Mouse (Mus musculus) liver, embryonic 14.5 days (tissue): ENCODE results near the gene Mical2. TPM values are rescaled to one million over a fixed set of nuclear protein-coding genes. Genes with fewer than 3 reads are reported as not detected.

Source experiments
- ATAC-seq: fragments of 200-750 bp; cut with Nextera tagmentation; 2 replicates; pipeline ENCODE4 v1.8.0; 2017; ENCODE audit warnings: moderate number of reproducible peaks, mild to moderate bottlenecking, moderate library complexity; ENCODE audit not compliant: insufficient read depth
- DNase-seq, 3 experiments: peaks; one replicate each; pipeline ENCODE4 v3.0.0-alpha.2; 2012 to 2013; ENCODE audit warnings: low read depth in 3 of 3, low spot score in 3 of 3
- H3K27ac ChIP-seq: fragments of 300-500 bp; sonication (generic); 2 replicates; pipeline ENCODE4 v1.5.1; 2014; ENCODE audit warnings: moderate library complexity, mild to moderate bottlenecking, control low read depth, inconsistent platforms
- H3K27me3 ChIP-seq: fragments of 300-500 bp; sonication (generic); 2 replicates; pipeline ENCODE4 v1.6.1; 2014; ENCODE audit warnings: mild to moderate bottlenecking, low read length, moderate library complexity; ENCODE audit not compliant: control insufficient read depth, insufficient read depth
- H3K36me3 ChIP-seq: fragments of 300-500 bp; sonication (generic); replicated peaks from 2 replicates; pipeline ENCODE4 v1.6.1; 2014; ENCODE audit warnings: low read depth; ENCODE audit not compliant: control insufficient read depth, insufficient read depth
- H3K4me1 ChIP-seq, 2 experiments: fragments of 200-500 bp in 1 of 2; fragments of 300-500 bp in 1 of 2; sonication (generic) in 1 of 2; replicated peaks; 2 replicates each; pipeline ENCODE4 v1.6.1; 2012 to 2014; ENCODE audit warnings: antibody characterized with exemption in 1 of 2, inconsistent platforms in 1 of 2, low read length in 1 of 2; ENCODE audit not compliant: control insufficient read depth in 2 of 2, insufficient read depth in 2 of 2
- H3K4me2 ChIP-seq: fragments of 300-500 bp; sonication (generic); 2 replicates; pipeline ENCODE4 v1.6.1; 2014; ENCODE audit warnings: low read depth, mild to moderate bottlenecking, control low read depth, moderate library complexity
- H3K4me3 ChIP-seq, 2 experiments: fragments of 200-500 bp in 1 of 2; fragments of 300-500 bp in 1 of 2; sonication (generic) in 1 of 2; 2 replicates each; pipeline ENCODE4 v1.5.1; 2012 to 2014; ENCODE audit warnings: low read depth in 2 of 2, low read length in 2 of 2, mild to moderate bottlenecking in 2 of 2, control low read depth in 1 of 2, inconsistent platforms in 1 of 2, moderate library complexity in 1 of 2; ENCODE audit not compliant: insufficient read depth in 1 of 2
- H3K9ac ChIP-seq: fragments of 300-500 bp; sonication (generic); replicated peaks from 2 replicates; pipeline ENCODE4 v1.6.1; 2014; ENCODE audit warnings: mild to moderate bottlenecking, control low read depth, moderate library complexity
- H3K9me3 ChIP-seq: fragments of 300-500 bp; sonication (generic); 2 replicates; pipeline ENCODE4 v1.6.1; 2016; ENCODE audit warnings: low read length, mixed read lengths; ENCODE audit not compliant: control insufficient read depth
- CTCF ChIP-seq: IDR thresholded peaks from 2 replicates; pipeline ENCODE4 v1.5.1; 2016; ENCODE audit warnings: antibody characterized with exemption, low read depth, control low read depth
- EP300 ChIP-seq: IDR thresholded peaks from 2 replicates; pipeline ENCODE4 v1.6.1; 2016; ENCODE audit warnings: antibody characterized with exemption, low read depth
- WGBS: fragments of 180-500 bp; shearing (Covaris S2); extraction: QIAGEN DNeasy Blood & Tissue Kit; methylation state at CpG from one replicate; pipeline ENCODE4 v1.1.7; 2014; ENCODE audit not compliant: insufficient replicate concordance; 5-methylcytosine and 5-hydroxymethylcytosine counted together
- polyA plus RNA-seq, 2 experiments: library from polyadenylated mRNA; depleted of rRNA in 1 of 2; stranded (reverse) in 1 of 2; unstranded in 1 of 2; fragments of >200 nt; fragmentation: Nextera tagmentation in 1 of 2; extraction: Ambion mirVana in 1 of 2; gene quantifications; 2 replicates each; pipeline versions ENCODE4 v1.2.1 to v1.2.3; 2012 to 2014

The Mical2 gene
- polyA plus RNA-seq, 2 experiments, result 1.2 to 1.4 TPM

DNA sequence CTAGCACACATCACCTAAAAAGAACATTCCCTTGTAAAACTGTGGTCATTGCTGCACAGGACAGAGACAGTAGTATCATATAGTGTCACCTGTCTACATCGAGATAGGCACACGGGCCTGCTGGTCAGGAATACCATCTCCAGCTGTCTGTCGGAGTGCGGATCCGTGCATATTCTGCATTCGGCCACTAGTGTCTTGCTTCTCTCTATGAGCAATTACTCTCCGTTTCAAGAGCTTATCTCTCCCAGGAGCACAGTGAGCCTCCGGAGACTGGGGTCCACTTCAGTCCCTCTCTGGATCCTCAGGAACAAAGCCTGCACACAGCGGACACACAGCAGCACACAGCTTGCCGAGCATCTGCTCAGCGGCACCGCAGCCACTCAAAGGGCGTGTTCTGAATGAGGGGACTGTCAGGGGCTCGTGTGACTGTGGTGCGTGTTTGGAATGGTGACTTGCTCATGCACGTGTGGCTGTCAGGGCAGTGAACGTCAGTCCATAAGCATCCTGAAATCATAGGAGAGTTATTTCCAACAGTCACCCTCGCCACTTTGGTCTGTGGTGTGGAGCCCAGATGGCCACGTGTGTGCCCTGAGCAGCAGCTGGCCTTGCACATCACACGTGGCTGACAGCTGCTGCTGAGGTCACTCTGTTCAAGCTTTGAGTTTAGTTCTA, 3.3 kb downstream of the Mical2 start:
- Histone ChIP-seq H3K9me3 (no peaks in the 10 kb centered on the region), H3K36me3 (no peaks in the 10 kb centered on the region), H3K27me3 (peaks cover 8% of the 10 kb centered on the region), H3K4me2 (no peak overlapping the region), H3K4me3 (no peak overlapping the region), H3K9ac (no peak overlapping the region), H3K4me1 (0 out of 4 replicates have a peak, but pooled peaks cover 0 to 2% of the 10 kb centered on the region in 2 experiments), H3K27ac (no peak overlapping the region)
- DNase-seq (no peak), ATAC-seq (no peak)
- 0 out of 2 replicates have a peak, but pooled peaks have one; percentile 10 for TF ChIP-seq CTCF
- no peak for TF ChIP-seq EP300
- 68% methylated on average over 20 of the region's 20 CpGs for WGBS

DNA sequence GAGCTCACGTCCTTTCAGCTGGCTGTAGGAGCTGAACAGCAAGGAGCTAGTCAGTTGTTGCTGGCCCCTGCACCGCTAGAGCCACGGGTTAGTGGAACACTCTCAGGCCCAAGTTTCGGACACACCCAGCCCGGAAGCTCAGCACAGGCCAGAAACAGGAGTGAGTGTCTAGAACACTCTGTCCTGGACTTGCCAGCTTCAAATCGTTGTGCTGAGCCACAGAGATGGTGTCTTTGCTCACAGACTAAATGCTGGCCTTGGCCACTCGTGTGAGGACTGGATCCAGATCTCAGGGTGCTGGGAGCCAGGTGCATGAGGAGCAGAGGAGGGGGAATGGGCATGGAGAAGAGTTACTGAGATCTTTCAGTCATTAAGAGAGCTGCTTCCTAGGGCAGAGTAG, 6.1 kb downstream of the Mical2 start:
- no peaks in the 10 kb centered on the region for H3K9me3 ChIP-seq
- 61% methylated on average over 7 of the region's 7 CpGs for WGBS
- H3K27ac ChIP-seq, result no peak overlapping the region
- no peak overlapping the region for H3K9ac ChIP-seq
- no peaks in the 10 kb centered on the region for H3K36me3 ChIP-seq
- ATAC-seq (no peak), DNase-seq (no peak)
- H3K4me1 ChIP-seq, result no peaks in the 10 kb centered on the region
- no peak overlapping the region for H3K4me2 ChIP-seq
- TF ChIP-seq CTCF (no peak), EP300 (no peak)
- H3K27me3 ChIP-seq, result no peaks in the 10 kb centered on the region
- no peak overlapping the region for H3K4me3 ChIP-seq

GRCm38 (mm10) chr7:112233345-112234005, 7.8 kb downstream of the Mical2 start:
- Histone ChIP-seq H3K9ac (no peak overlapping the region), H3K27ac (no peak overlapping the region), H3K4me3 (no peak overlapping the region), H3K27me3 (no peaks in the 10 kb centered on the region), H3K9me3 (no peaks in the 10 kb centered on the region), H3K36me3 (no peaks in the 10 kb centered on the region), H3K4me2 (no peak overlapping the region), H3K4me1 (no peaks in the 10 kb centered on the region)
- WGBS, result 39% methylated on average over 7 of the region's 7 CpGs
- no peak for ATAC-seq
- no peak for DNase-seq
- TF ChIP-seq CTCF, result no peak
- TF ChIP-seq EP300, result no peak

- WGBS, result 46% methylated on average over 4 of the region's 4 CpGs
- Histone ChIP-seq H3K4me1 (no peaks in the 10 kb centered on the region), H3K9ac (no peak overlapping the region), H3K36me3 (no peaks in the 10 kb centered on the region), H3K27me3 (no peaks in the 10 kb centered on the region), H3K4me2 (no peak overlapping the region), H3K4me3 (no peak overlapping the region), H3K27ac (no peak overlapping the region), H3K9me3 (no peaks in the 10 kb centered on the region)
- ATAC-seq (no peak), DNase-seq (no peak)
- TF ChIP-seq CTCF (no peak), EP300 (no peak)
These were observed 8.8 kb downstream of the Mical2 start for GRCm38 (mm10) chr7:112234410-112234809.

- 34% methylated on average over 4 of the region's 4 CpGs for WGBS
- Histone ChIP-seq H3K4me2 (no peak overlapping the region), H3K27ac (no peak overlapping the region), H3K27me3 (no peaks in the 10 kb centered on the region), H3K4me3 (no peak overlapping the region), H3K36me3 (no peaks in the 10 kb centered on the region), H3K9ac (no peak overlapping the region), H3K4me1 (no peaks in the 10 kb centered on the region; a peak in 1 of 4 replicates), H3K9me3 (no peaks in the 10 kb centered on the region)
- ATAC-seq (no peak), DNase-seq (no peak)
- TF ChIP-seq EP300 (no peak), CTCF (no peak)
These were observed 9.8 kb downstream of the Mical2 start for GRCm38 (mm10) chr7:112235493-112235892.
